Comparison of ENCODE assay signal across 24 mouse cellular contexts in genomic region chrX:7864551-7864950, GRCm38 (mm10). TPM values are rescaled to one million over a fixed set of nuclear protein-coding genes. Genes with fewer than 3 reads are reported as not detected.
DNase-seq lines count a peak whose midpoint lies in the region; ATAC-seq and TF ChIP-seq lines count a peak whose summit lies in the region.
"Had no signal": no experiment of that assay in that cellular context is flagged by ENCODE, and none has a peak within 500 bp of the region (broad histone marks: within the 10 kb centered on the region; RNA-seq: fewer than 3 reads in every experiment).

No protein-coding gene starts in this region.

- H3K4me2 ChIP-seq in forebrain, embryonic 12.5 days: no peak overlapping the region
- H3K4me2 ChIP-seq: forebrain, embryonic 15.5 days; heart, embryonic 11.5 days; hindbrain, embryonic 14.5 days; limb, embryonic 13.5 days; midbrain, embryonic 15.5 days had no signal

- peaks cover 22% of the 10 kb centered on the region for H3K79me2 ChIP-seq in MEL (ENCODE audit: control insufficient read depth, insufficient read depth, low read length, poor library complexity)

- peak; percentile 75 for ATAC-seq in megakaryocyte, adult 5-6 weeks (ENCODE audit: poor library complexity, severe bottlenecking)
- no peak for ATAC-seq in forebrain, embryonic 12.5 days (ENCODE audit: low FRiP score)
- ATAC-seq: forebrain, embryonic 15.5 days; liver, postnatal 0 days; midbrain, embryonic 15.5 days had no signal

- H3K27ac ChIP-seq in spleen, adult 2 months (ENCODE audit: insufficient read depth, low read length): peak overlapping the region; percentile 83
- no peak overlapping the region for H3K27ac ChIP-seq in MEL (ENCODE audit: control insufficient read depth, low read depth, low read length)
- H3K27ac ChIP-seq in forebrain, embryonic 12.5 days: no peak overlapping the region
- H3K27ac ChIP-seq: forebrain, embryonic 15.5 days; hindbrain, embryonic 14.5 days; limb, embryonic 13.5 days; midbrain, embryonic 15.5 days had no signal

- H3K27me3 ChIP-seq in spleen, adult 2 months (ENCODE audit: control insufficient read depth, insufficient read depth, low read length): no peaks in the 10 kb centered on the region
- H3K27me3 ChIP-seq in MEL (ENCODE audit: control insufficient read depth in 1 of 2, insufficient read depth in 2 of 2, low read length in 2 of 2): no peaks in the 10 kb centered on the region
- H3K27me3 ChIP-seq in splenic B cell, adult 2 months (ENCODE audit: control insufficient read depth, insufficient read depth, low read length, poor library complexity, severe bottlenecking): no peaks in the 10 kb centered on the region
- no peaks in the 10 kb centered on the region for H3K27me3 ChIP-seq in forebrain, embryonic 12.5 days
- H3K27me3 ChIP-seq: forebrain, embryonic 15.5 days; limb, embryonic 13.5 days; midbrain, embryonic 15.5 days had no signal

- WGBS in spleen, adult 2 months: 43% methylated on average over 3 of the region's 3 CpGs
- WGBS in forebrain, embryonic 12.5 days: 77% methylated on average over 3 of the region's 3 CpGs

- H3K9ac ChIP-seq in MEL (ENCODE audit: control insufficient read depth, low read depth, low read length, poor library complexity, severe bottlenecking): no peak overlapping the region
- H3K9ac ChIP-seq in forebrain, embryonic 12.5 days: no peak overlapping the region
- H3K9ac ChIP-seq: forebrain, embryonic 15.5 days; hindbrain, embryonic 14.5 days; limb, embryonic 13.5 days; liver, postnatal 0 days; midbrain, embryonic 15.5 days had no signal

- no peak for TF ChIP-seq RAD21 in MEL (IDR thresholded peaks at IDR 0.05; ENCODE audit: low read depth, low read length)

- H3K36me3 ChIP-seq in spleen, adult 2 months (ENCODE audit: control insufficient read depth, insufficient read depth, low read length): peaks cover 4% of the 10 kb centered on the region
- peaks cover 3 to 13% of the 10 kb centered on the region in 2 experiments; a peak in 2 of 4 replicates for H3K36me3 ChIP-seq in MEL (ENCODE audit: control insufficient read depth in 1 of 2, insufficient read depth in 2 of 2, low read length in 2 of 2)
- H3K36me3 ChIP-seq in splenic B cell, adult 2 months (ENCODE audit: control insufficient read depth, insufficient read depth, low read length, poor library complexity, severe bottlenecking): no peaks in the 10 kb centered on the region
- peaks cover 9% of the 10 kb centered on the region; the same call in 1 of the 2 replicates for H3K36me3 ChIP-seq in forebrain, embryonic 12.5 days (replicated peaks)
- H3K36me3 ChIP-seq: midbrain, embryonic 15.5 days had no signal

- H3K4me1 ChIP-seq in spleen, adult 2 months (ENCODE audit: control insufficient read depth, insufficient read depth, insufficient read length): peaks cover 16% of the 10 kb centered on the region
- H3K4me1 ChIP-seq in MEL (ENCODE audit: control insufficient read depth in 1 of 2, insufficient read depth in 2 of 2, low read length in 2 of 2): no peaks in the 10 kb centered on the region
- peaks cover 1% of the 10 kb centered on the region; the same call in 1 of the 2 replicates for H3K4me1 ChIP-seq in forebrain, embryonic 12.5 days
- H3K4me1 ChIP-seq: forebrain, embryonic 15.5 days; limb, embryonic 13.5 days; midbrain, embryonic 15.5 days had no signal

- TF ChIP-seq POLR2A in spleen, adult 2 months (IDR thresholded peaks at IDR 0.05; ENCODE audit: low read depth, low read length): no peak
- TF ChIP-seq POLR2A in MEL (IDR thresholded peaks at IDR 0.05; ENCODE audit: control insufficient read depth in 1 of 2, insufficient read depth in 1 of 2, low read depth in 1 of 2, low read length in 2 of 2, poor library complexity in 1 of 2): no peak

- H3K9me3 ChIP-seq in MEL (replicated peaks; ENCODE audit: insufficient read depth, low read length): no peaks in the 10 kb centered on the region
- no peaks in the 10 kb centered on the region for H3K9me3 ChIP-seq in forebrain, embryonic 12.5 days
- H3K9me3 ChIP-seq: forebrain, embryonic 15.5 days; limb, embryonic 13.5 days; midbrain, embryonic 15.5 days had no signal

- no peak for TF ChIP-seq EP300 in MEL (IDR thresholded peaks at IDR 0.05; ENCODE audit: low read depth in 1 of 2, low read length in 2 of 2)

- no peak for TF ChIP-seq CTCF in spleen, adult 2 months (IDR thresholded peaks at IDR 0.05; ENCODE audit: extremely low read depth, insufficient read depth, insufficient read length, insufficient replicate concordance)
- no peak for TF ChIP-seq CTCF in MEL (IDR thresholded peaks at IDR 0.05 in 2 of 3, conservative IDR thresholded peaks at IDR 0.05 in 1 of 3; ENCODE audit: control insufficient read depth in 1 of 3, insufficient read depth in 1 of 3, low read depth in 2 of 3, low read length in 3 of 3, poor library complexity in 1 of 3, severe bottlenecking in 1 of 3)

- H3K4me3 ChIP-seq in spleen, adult 2 months (ENCODE audit: extremely low read depth, insufficient read depth, insufficient read length): no peak overlapping the region
- no peak overlapping the region for H3K4me3 ChIP-seq in MEL (ENCODE audit: control insufficient read depth in 1 of 2, insufficient read depth in 1 of 2, low read depth in 2 of 2, low read length in 2 of 2)
- H3K4me3 ChIP-seq in forebrain, embryonic 12.5 days (replicated peaks): no peak overlapping the region
- H3K4me3 ChIP-seq: forebrain, embryonic 15.5 days; limb, embryonic 13.5 days; midbrain, embryonic 15.5 days had no signal

- DNase-seq in spleen, adult 2 months (ENCODE audit: low read depth in 1 of 2, low spot score in 2 of 2): peak in 1 of 2 experiments; percentile 5
- DNase-seq in spleen, adult 18-20 months: no peak
- peak; percentile 44 for DNase-seq in MEL (ENCODE audit: low read depth, low spot score)
- peak; percentile 64 for DNase-seq in splenic B cell, adult 2 months (ENCODE audit: low read depth, low spot score)
- DNase-seq in layer of hippocampus, adult 8-10 months (ENCODE audit: low spot score in 2 of 2): no peak
- DNase-seq: adrenal gland, adult 2 months; adrenal gland, postnatal 36 days; cerebellum, adult 2 months; cerebellum, postnatal 14 days; gastrocnemius, postnatal 25 days; heart, adult 18-20 months; kidney, adult 11 months; kidney, postnatal 14 days; liver, postnatal 0 days; lung, postnatal 36 days; right cerebral cortex, postnatal 14 days; thymus, postnatal 4 days had no signal

TF ChIP-seq in MEL, 35 proteins besides CTCF, POLR2A, EP300 and RAD21 (continues in another document):
- TF ChIP-seq RCOR1 (IDR thresholded peaks at IDR 0.05; ENCODE audit: low read depth, low read length) (no peak), POLR2AphosphoS5 (IDR thresholded peaks at IDR 0.05; ENCODE audit: borderline replicate concordance, low read depth, low read length) (no peak), USF1 (IDR thresholded peaks at IDR 0.05; ENCODE audit: low read depth, low read length) (no peak), MAFK (IDR thresholded peaks at IDR 0.05; ENCODE audit: borderline replicate concordance, low read depth, low read length) (no peak), MAX (IDR thresholded peaks at IDR 0.05; ENCODE audit: low read length) (no peak)

RNA-seq across cellular contexts. Expression of gene Pim2, which starts 13.5 kb away (rescaled TPM):
- 40.1 and 75.0 TPM in 2 replicates for polyA plus RNA-seq in spleen, adult 2 months (2012; rRNA removed)
- total RNA-seq in MEL (2012; rRNA removed): 5.9 and 6.4 TPM in 2 replicates
- polyA plus RNA-seq in MEL (2012; ENCODE audit: insufficient read depth in 1 of 2, insufficient read length in 2 of 2, low read depth in 1 of 2, low replicate concordance in 2 of 2, missing spikeins in 1 of 2): 10 to 100 TPM in 1 of 2 experiments, not detected in 1; 21.7 TPM
- total RNA-seq in megakaryocyte, adult 5-6 weeks (2015): 4.7 and 8.6 TPM in 2 replicates
- 1.1 and 1.4 TPM in 2 replicates for total RNA-seq in megakaryocyte, adult 5-6 weeks (2017)
- polyA plus RNA-seq in forebrain, embryonic 12.5 days (2016; fragmentation: Nextera tagmentation; extraction: Ambion mirVana): 10.4 and 13.2 TPM in 2 replicates
- total RNA-seq in layer of hippocampus, adult 8-10 months (2022): 10 to 100 TPM; 41.3 to 61.5 (median 50.7) TPM

RNA-seq across cellular contexts. Expression of gene Slc35a2, which starts 19.3 kb away (rescaled TPM):
- polyA plus RNA-seq in spleen, adult 2 months (2012; rRNA removed): 34.7 and 49.5 TPM in 2 replicates
- 66.7 and 67.0 TPM in 2 replicates for total RNA-seq in MEL (2012; rRNA removed)
- polyA plus RNA-seq in MEL (2012; ENCODE audit: insufficient read depth in 1 of 2, insufficient read length in 2 of 2, low read depth in 1 of 2, low replicate concordance in 2 of 2, missing spikeins in 1 of 2): 10 to 100 TPM in 1 of 2 experiments, not detected in 1; 96.0 TPM
- 6.4 and 9.8 TPM in 2 replicates for total RNA-seq in megakaryocyte, adult 5-6 weeks (2015)
- total RNA-seq in megakaryocyte, adult 5-6 weeks (2017): 10.9 and 13.5 TPM in 2 replicates
- polyA plus RNA-seq in forebrain, embryonic 12.5 days (2016; fragmentation: Nextera tagmentation; extraction: Ambion mirVana): 30.4 and 31.8 TPM in 2 replicates
- 10 to 100 TPM; 39.3 to 50.9 (median 41.9) TPM for total RNA-seq in layer of hippocampus, adult 8-10 months (2022)

RNA-seq across cellular contexts. Expression of gene Otud5, which starts 23.4 kb away (rescaled TPM):
- polyA plus RNA-seq in spleen, adult 2 months (2012; rRNA removed): 54.8 and 61.6 TPM in 2 replicates
- 76.4 and 82.6 TPM in 2 replicates for total RNA-seq in MEL (2012; rRNA removed)
- 1,000 to 10,000 TPM in 1 of 2 experiments, 100 to 1,000 TPM in 1; 197 to 1,180 TPM for polyA plus RNA-seq in MEL (2012; ENCODE audit: insufficient read depth in 1 of 2, insufficient read length in 2 of 2, low read depth in 1 of 2, low replicate concordance in 2 of 2, missing spikeins in 1 of 2)
- total RNA-seq in megakaryocyte, adult 5-6 weeks (2015): 43.2 and 50.6 TPM in 2 replicates
- 70.2 and 73.0 TPM in 2 replicates for total RNA-seq in megakaryocyte, adult 5-6 weeks (2017)
- polyA plus RNA-seq in forebrain, embryonic 12.5 days (2016; fragmentation: Nextera tagmentation; extraction: Ambion mirVana): 60.8 and 63.0 TPM in 2 replicates
- 10 to 100 TPM; 72.4 to 77.1 (median 75.7) TPM for total RNA-seq in layer of hippocampus, adult 8-10 months (2022)

RNA-seq across cellular contexts. Expression of gene Pqbp1, which starts 34.5 kb away (rescaled TPM):
- polyA plus RNA-seq in spleen, adult 2 months (2012; rRNA removed): 79.1 and 83.1 TPM in 2 replicates
- 202 and 204 TPM in 2 replicates for total RNA-seq in MEL (2012; rRNA removed)
- 100 to 1,000 TPM in 1 of 2 experiments, not detected in 1; 283 TPM for polyA plus RNA-seq in MEL (2012; ENCODE audit: insufficient read depth in 1 of 2, insufficient read length in 2 of 2, low read depth in 1 of 2, low replicate concordance in 2 of 2, missing spikeins in 1 of 2)
- total RNA-seq in megakaryocyte, adult 5-6 weeks (2015): 25.6 and 29.8 TPM in 2 replicates
- total RNA-seq in megakaryocyte, adult 5-6 weeks (2017): 116 and 123 TPM in 2 replicates
- polyA plus RNA-seq in forebrain, embryonic 12.5 days (2016; fragmentation: Nextera tagmentation; extraction: Ambion mirVana): 169 and 181 TPM in 2 replicates
- total RNA-seq in layer of hippocampus, adult 8-10 months (2022): 10 to 100 TPM; 65.0 to 82.0 (median 75.3) TPM

RNA-seq across cellular contexts. Expression of gene Timm17b, which starts 34.6 kb away (rescaled TPM):
- 36.2 and 39.2 TPM in 2 replicates for polyA plus RNA-seq in spleen, adult 2 months (2012; rRNA removed)
- total RNA-seq in MEL (2012; rRNA removed): 96.5 and 107 TPM in 2 replicates
- 100 to 1,000 TPM in 1 of 2 experiments, not detected in 1; 381 TPM for polyA plus RNA-seq in MEL (2012; ENCODE audit: insufficient read depth in 1 of 2, insufficient read length in 2 of 2, low read depth in 1 of 2, low replicate concordance in 2 of 2, missing spikeins in 1 of 2)
- 75.8 and 85.4 TPM in 2 replicates for total RNA-seq in megakaryocyte, adult 5-6 weeks (2015)
- 35.8 and 50.0 TPM in 2 replicates for total RNA-seq in megakaryocyte, adult 5-6 weeks (2017)
- polyA plus RNA-seq in forebrain, embryonic 12.5 days (2016; fragmentation: Nextera tagmentation; extraction: Ambion mirVana): 146 and 158 TPM in 2 replicates
- 10 to 100 TPM; 19.6 to 33.3 (median 25.4) TPM for total RNA-seq in layer of hippocampus, adult 8-10 months (2022)

Comparison
In these comparisons a context has a peak if more than half of its experiments do, and no peak if none do; other contexts are left out.
1. DNase-seq: peak in MEL (single experiment) and splenic B cell, adult 2 months (single experiment); none in spleen, adult 18-20 months (0 of 2) and layer of hippocampus, adult 8-10 months (0 of 2).